Mouse (Mus musculus): ENCODE data around the gene Slc8a2. TPM values are rescaled to one million over a fixed set of nuclear protein-coding genes. Genes with fewer than 3 reads are reported as not detected.

Slc8a2 gene
- polyA plus RNA-seq (2014; fragmentation: Nextera tagmentation; extraction: Ambion mirVana): 0.36 and 0.88 TPM in 2 replicates

- H3K27me3 ChIP-seq (ENCODE audit: control insufficient read depth, insufficient read depth, low read length): no peaks in the 10 kb centered on the region
- WGBS: 1% methylated on average over 12 of the region's 12 CpGs
- peak within 1 kb of the TSS; percentile 76 for H3K27ac ChIP-seq (ENCODE audit: low read depth, low read length)
- peak within 1 kb of the TSS; percentile 95 for H3K4me2 ChIP-seq (ENCODE audit: low read depth, low read length, severe bottlenecking)
- H3K4me3 ChIP-seq (ENCODE audit: low read depth, low read length): peak within 1 kb of the TSS; percentile 62
- peak; percentile 82 for ATAC-seq (replicated peaks; ENCODE audit: low FRiP score)
- peak within 1 kb of the TSS; percentile 78 for H3K9ac ChIP-seq (ENCODE audit: low read length)
- no peaks in the 10 kb centered on the region for H3K9me3 ChIP-seq (ENCODE audit: control insufficient read depth, low read length)
- DNase-seq (ENCODE audit: low spot score): peak; percentile 91
- H3K36me3 ChIP-seq (ENCODE audit: control insufficient read depth, insufficient read depth, low read length): no peaks in the 10 kb centered on the region; the same call in 1 of the 2 replicates
- H3K4me1 ChIP-seq (replicated peaks; ENCODE audit: control insufficient read depth, insufficient read depth, low read length): peaks cover 23% of the 10 kb centered on the region
Measured at GRCm38 (mm10) chr7:16129421-16129845, at the start of gene Slc8a2. TSS of gene Slc8a2 (plus strand) at chr7:16129826.

GRCm38 (mm10) chr7:16079947-16080346 is 49.7 kb upstream of the Slc8a2 start:
- ATAC-seq (replicated peaks; ENCODE audit: low FRiP score) (no peak), DNase-seq (ENCODE audit: low spot score) (no peak)
- H3K4me3 ChIP-seq (ENCODE audit: low read depth, low read length): no peak overlapping the region
- no peak overlapping the region for H3K27ac ChIP-seq (ENCODE audit: low read depth, low read length)
- no peak overlapping the region for H3K9ac ChIP-seq (ENCODE audit: low read length)
- no peaks in the 10 kb centered on the region for H3K27me3 ChIP-seq (ENCODE audit: control insufficient read depth, insufficient read depth, low read length)
- H3K4me1 ChIP-seq (replicated peaks; ENCODE audit: control insufficient read depth, insufficient read depth, low read length): no peaks in the 10 kb centered on the region
- no peaks in the 10 kb centered on the region for H3K36me3 ChIP-seq (ENCODE audit: control insufficient read depth, insufficient read depth, low read length)
- no peak overlapping the region for H3K4me2 ChIP-seq (ENCODE audit: low read depth, low read length, severe bottlenecking)
- H3K9me3 ChIP-seq (ENCODE audit: control insufficient read depth, low read length): no peaks in the 10 kb centered on the region
- 72% methylated on average over 1 of the region's 1 CpGs for WGBS

GRCm38 (mm10) chr7:16080581-16080980 is 49.0 kb upstream of the Slc8a2 start:
- Histone ChIP-seq H3K9ac (ENCODE audit: low read length) (no peak overlapping the region), H3K4me2 (ENCODE audit: low read depth, low read length, severe bottlenecking) (no peak overlapping the region), H3K4me3 (ENCODE audit: low read depth, low read length) (no peak overlapping the region), H3K9me3 (ENCODE audit: control insufficient read depth, low read length) (no peaks in the 10 kb centered on the region), H3K27me3 (ENCODE audit: control insufficient read depth, insufficient read depth, low read length) (no peaks in the 10 kb centered on the region), H3K4me1 (replicated peaks; ENCODE audit: control insufficient read depth, insufficient read depth, low read length) (no peaks in the 10 kb centered on the region), H3K36me3 (ENCODE audit: control insufficient read depth, insufficient read depth, low read length) (no peaks in the 10 kb centered on the region), H3K27ac (ENCODE audit: low read depth, low read length) (no peak overlapping the region)
- ATAC-seq (replicated peaks; ENCODE audit: low FRiP score) (no peak), DNase-seq (ENCODE audit: low spot score) (no peak)
- 73% methylated on average over 4 of the region's 4 CpGs for WGBS

GRCm38 (mm10) chr7:16083361-16083760 is 46.3 kb upstream of the Slc8a2 start:
- ATAC-seq (replicated peaks; ENCODE audit: low FRiP score) (no peak), DNase-seq (ENCODE audit: low spot score) (no peak)
- Histone ChIP-seq H3K27ac (ENCODE audit: low read depth, low read length) (no peak overlapping the region), H3K9me3 (ENCODE audit: control insufficient read depth, low read length) (no peaks in the 10 kb centered on the region), H3K4me3 (ENCODE audit: low read depth, low read length) (no peak overlapping the region), H3K36me3 (ENCODE audit: control insufficient read depth, insufficient read depth, low read length) (no peaks in the 10 kb centered on the region), H3K27me3 (ENCODE audit: control insufficient read depth, insufficient read depth, low read length) (no peaks in the 10 kb centered on the region), H3K4me1 (replicated peaks; ENCODE audit: control insufficient read depth, insufficient read depth, low read length) (no peaks in the 10 kb centered on the region), H3K4me2 (ENCODE audit: low read depth, low read length, severe bottlenecking) (no peak overlapping the region), H3K9ac (ENCODE audit: low read length) (no peak overlapping the region)
- 54% methylated on average over 4 of the region's 4 CpGs for WGBS

GRCm38 (mm10) chr7:16087587-16087986 is 42.0 kb upstream of the Slc8a2 start:
- no peak for ATAC-seq (replicated peaks; ENCODE audit: low FRiP score)
- Histone ChIP-seq H3K27ac (ENCODE audit: low read depth, low read length) (no peak overlapping the region), H3K36me3 (ENCODE audit: control insufficient read depth, insufficient read depth, low read length) (no peaks in the 10 kb centered on the region), H3K9ac (ENCODE audit: low read length) (no peak overlapping the region), H3K4me2 (ENCODE audit: low read depth, low read length, severe bottlenecking) (no peak overlapping the region), H3K4me1 (replicated peaks; ENCODE audit: control insufficient read depth, insufficient read depth, low read length) (no peaks in the 10 kb centered on the region), H3K27me3 (ENCODE audit: control insufficient read depth, insufficient read depth, low read length) (no peaks in the 10 kb centered on the region), H3K4me3 (ENCODE audit: low read depth, low read length) (no peak overlapping the region), H3K9me3 (ENCODE audit: control insufficient read depth, low read length) (no peaks in the 10 kb centered on the region)
- DNase-seq (ENCODE audit: low spot score): no peak
- 76% methylated on average over 2 of the region's 2 CpGs for WGBS

GRCm38 (mm10) chr7:16094592-16094991 is 35.0 kb upstream of the Slc8a2 start:
- H3K27ac ChIP-seq (ENCODE audit: low read depth, low read length): no peak overlapping the region
- 71% methylated on average over 3 of the region's 3 CpGs for WGBS
- no peak overlapping the region for H3K4me3 ChIP-seq (ENCODE audit: low read depth, low read length)
- H3K27me3 ChIP-seq (ENCODE audit: control insufficient read depth, insufficient read depth, low read length): no peaks in the 10 kb centered on the region
- no peak overlapping the region for H3K9ac ChIP-seq (ENCODE audit: low read length)
- H3K36me3 ChIP-seq (ENCODE audit: control insufficient read depth, insufficient read depth, low read length): no peaks in the 10 kb centered on the region
- DNase-seq (ENCODE audit: low spot score) (peak; percentile 16), ATAC-seq (replicated peaks; ENCODE audit: low FRiP score) (no peak)
- H3K4me2 ChIP-seq (ENCODE audit: low read depth, low read length, severe bottlenecking): no peak overlapping the region
- peaks cover 4% of the 10 kb centered on the region; the same call in 1 of the 2 replicates for H3K4me1 ChIP-seq (replicated peaks; ENCODE audit: control insufficient read depth, insufficient read depth, low read length)
- H3K9me3 ChIP-seq (ENCODE audit: control insufficient read depth, low read length): no peaks in the 10 kb centered on the region

GRCm38 (mm10) chr7:16098021-16099017 is 31.3 kb upstream of the Slc8a2 start, which contains the start of gene Napa:
TSS of gene Napa (plus strand) at chr7:16098458.
- under 1% methylated on average over 68 of the region's 68 CpGs for WGBS
- peak within 1 kb of the TSS; percentile 70; the same call in 1 of the 2 replicates for H3K27ac ChIP-seq (ENCODE audit: low read depth, low read length)

GRCm38 (mm10) chr7:16099901-16100300 is 29.7 kb upstream of the Slc8a2 start:
- H3K4me3 ChIP-seq (ENCODE audit: low read depth, low read length): no peak overlapping the region
- 81% methylated on average over 4 of the region's 4 CpGs for WGBS
- no peak for ATAC-seq (replicated peaks; ENCODE audit: low FRiP score)

More at GRCm38 (mm10) chr7:16098021-16099017, 31.3 kb upstream of the Slc8a2 start, which contains the start of gene Napa:
- Histone ChIP-seq H3K9ac (ENCODE audit: low read length) (peak within 1 kb of the TSS; percentile 95), H3K9me3 (ENCODE audit: control insufficient read depth, low read length) (no peaks in the 10 kb centered on the region), H3K4me2 (ENCODE audit: low read depth, low read length, severe bottlenecking) (peak within 1 kb of the TSS; percentile 89), H3K4me3 (ENCODE audit: low read depth, low read length) (peak within 1 kb of the TSS; percentile 90), H3K36me3 (ENCODE audit: control insufficient read depth, insufficient read depth, low read length) (no peaks in the 10 kb centered on the region), H3K27me3 (ENCODE audit: control insufficient read depth, insufficient read depth, low read length) (no peaks in the 10 kb centered on the region), H3K4me1 (replicated peaks; ENCODE audit: control insufficient read depth, insufficient read depth, low read length) (peaks cover 9% of the 10 kb centered on the region)
- ATAC-seq (replicated peaks; ENCODE audit: low FRiP score) (peak; percentile 99), DNase-seq (ENCODE audit: low spot score) (peak; percentile 100)

More at GRCm38 (mm10) chr7:16099901-16100300, 29.7 kb upstream of the Slc8a2 start:
- H3K36me3 ChIP-seq (ENCODE audit: control insufficient read depth, insufficient read depth, low read length): no peaks in the 10 kb centered on the region; the same call in 1 of the 2 replicates
- no peaks in the 10 kb centered on the region for H3K9me3 ChIP-seq (ENCODE audit: control insufficient read depth, low read length)
- peaks cover 9% of the 10 kb centered on the region for H3K4me1 ChIP-seq (replicated peaks; ENCODE audit: control insufficient read depth, insufficient read depth, low read length)
- no peaks in the 10 kb centered on the region for H3K27me3 ChIP-seq (ENCODE audit: control insufficient read depth, insufficient read depth, low read length)
- H3K4me2 ChIP-seq (ENCODE audit: low read depth, low read length, severe bottlenecking): peak overlapping the region; percentile 89; the same call in 1 of the 2 replicates
- H3K9ac ChIP-seq (ENCODE audit: low read length): no peak overlapping the region
- H3K27ac ChIP-seq (ENCODE audit: low read depth, low read length): no peak overlapping the region
- no peak for DNase-seq (ENCODE audit: low spot score)
